Mouse (Mus musculus): Measurements from ENCODE around the gene Nos1ap. TPM values are rescaled to one million over a fixed set of nuclear protein-coding genes. Genes with fewer than 3 reads are reported as not detected.

The Nos1ap gene
- polyA plus RNA-seq, 1 experiment from 2014 or later: 6.8 TPM

GRCm38 (mm10) chr1:170549059-170549458 lies 40.6 kb downstream of the Nos1ap start:
- peak; percentile 70; the same call in 1 of the 2 replicates for ATAC-seq (ENCODE audit: low FRiP score, low TSS enrichment)
- 20% methylated on average over 9 of the region's 9 CpGs for WGBS
- Histone ChIP-seq H3K9me3 (ENCODE audit: control insufficient read depth, low read length) (no peaks in the 10 kb centered on the region), H3K4me2 (replicated peaks; ENCODE audit: low read depth) (peak overlapping the region; percentile 23; the same call in 1 of the 2 replicates), H3K4me1 (replicated peaks; ENCODE audit: control insufficient read depth, insufficient read depth) (no peaks in the 10 kb centered on the region), H3K4me3 (ENCODE audit: low read depth, low read length) (no peak overlapping the region), H3K27ac (replicated peaks) (no peak overlapping the region), H3K36me3 (ENCODE audit: control insufficient read depth, insufficient read depth, low read length) (no peaks in the 10 kb centered on the region), H3K27me3 (ENCODE audit: control insufficient read depth, insufficient read depth, low read length) (no peaks in the 10 kb centered on the region), H3K9ac (ENCODE audit: low read length) (peak overlapping the region; percentile 5; the same call in 1 of the 2 replicates)
- no peak for TF ChIP-seq CTCF (IDR thresholded peaks at IDR 0.05; ENCODE audit: low read depth)
- DNase-seq (ENCODE audit: low spot score): peak; percentile 55

GRCm38 (mm10) chr1:170548192-170548795 lies 41.4 kb downstream of the Nos1ap start:
- Histone ChIP-seq H3K27me3 (ENCODE audit: control insufficient read depth, insufficient read depth, low read length) (no peaks in the 10 kb centered on the region), H3K9me3 (ENCODE audit: control insufficient read depth, low read length) (no peaks in the 10 kb centered on the region), H3K27ac (replicated peaks) (no peak overlapping the region), H3K4me1 (replicated peaks; ENCODE audit: control insufficient read depth, insufficient read depth) (no peaks in the 10 kb centered on the region), H3K4me2 (replicated peaks; ENCODE audit: low read depth) (peak overlapping the region; percentile 23; the same call in 1 of the 2 replicates), H3K9ac (ENCODE audit: low read length) (no peak overlapping the region), H3K36me3 (ENCODE audit: control insufficient read depth, insufficient read depth, low read length) (no peaks in the 10 kb centered on the region), H3K4me3 (ENCODE audit: low read depth, low read length) (no peak overlapping the region)
- DNase-seq (ENCODE audit: low spot score) (peak; percentile 31), ATAC-seq (ENCODE audit: low FRiP score, low TSS enrichment) (peak; percentile 48; the same call in 1 of the 2 replicates)
- WGBS: 62% methylated on average over 14 of the region's 14 CpGs
- TF ChIP-seq EP300 (optimal IDR thresholded peaks at IDR 0.05) (no peak), CTCF (IDR thresholded peaks at IDR 0.05; ENCODE audit: low read depth) (no peak)

- ATAC-seq (ENCODE audit: low FRiP score, low TSS enrichment): no peak
- no peak for DNase-seq (ENCODE audit: low spot score)
- H3K36me3 ChIP-seq (ENCODE audit: control insufficient read depth, insufficient read depth, low read length): no peaks in the 10 kb centered on the region
- H3K4me1 ChIP-seq (replicated peaks; ENCODE audit: control insufficient read depth, insufficient read depth): no peaks in the 10 kb centered on the region
- H3K4me2 ChIP-seq (replicated peaks; ENCODE audit: low read depth): no peak overlapping the region
- H3K4me3 ChIP-seq (ENCODE audit: low read depth, low read length): no peak overlapping the region
- no peak overlapping the region for H3K27ac ChIP-seq (replicated peaks)
- H3K9ac ChIP-seq (ENCODE audit: low read length): no peak overlapping the region
- 85% methylated on average over 4 of the region's 4 CpGs for WGBS
- no peaks in the 10 kb centered on the region for H3K9me3 ChIP-seq (ENCODE audit: control insufficient read depth, low read length)
- H3K27me3 ChIP-seq (ENCODE audit: control insufficient read depth, insufficient read depth, low read length): no peaks in the 10 kb centered on the region
- TF ChIP-seq EP300 (optimal IDR thresholded peaks at IDR 0.05): no peak
- no peak for TF ChIP-seq CTCF (IDR thresholded peaks at IDR 0.05; ENCODE audit: low read depth)
Measured at GRCm38 (mm10) chr1:170546297-170546696, 43.4 kb downstream of the Nos1ap start.

GRCm38 (mm10) chr1:170545286-170545685 lies 44.4 kb downstream of the Nos1ap start:
- H3K9me3 ChIP-seq (ENCODE audit: control insufficient read depth, low read length): no peaks in the 10 kb centered on the region
- ATAC-seq (ENCODE audit: low FRiP score, low TSS enrichment): no peak
- no peak overlapping the region for H3K27ac ChIP-seq (replicated peaks)
- H3K4me2 ChIP-seq (replicated peaks; ENCODE audit: low read depth): no peak overlapping the region
- no peaks in the 10 kb centered on the region for H3K27me3 ChIP-seq (ENCODE audit: control insufficient read depth, insufficient read depth, low read length)
- H3K36me3 ChIP-seq (ENCODE audit: control insufficient read depth, insufficient read depth, low read length): no peaks in the 10 kb centered on the region
- no peak for TF ChIP-seq CTCF (IDR thresholded peaks at IDR 0.05; ENCODE audit: low read depth)
- no peak for TF ChIP-seq EP300 (optimal IDR thresholded peaks at IDR 0.05)
- no peak overlapping the region for H3K9ac ChIP-seq (ENCODE audit: low read length)
- H3K4me3 ChIP-seq (ENCODE audit: low read depth, low read length): no peak overlapping the region
- no peaks in the 10 kb centered on the region for H3K4me1 ChIP-seq (replicated peaks; ENCODE audit: control insufficient read depth, insufficient read depth)
- WGBS: 86% methylated on average over 6 of the region's 6 CpGs
- DNase-seq (ENCODE audit: low spot score): no peak

- H3K27ac ChIP-seq (replicated peaks): no peak overlapping the region
- no peaks in the 10 kb centered on the region for H3K36me3 ChIP-seq (ENCODE audit: control insufficient read depth, insufficient read depth, low read length)
- no peak for ATAC-seq (ENCODE audit: low FRiP score, low TSS enrichment)
- H3K9me3 ChIP-seq (ENCODE audit: control insufficient read depth, low read length): no peaks in the 10 kb centered on the region
- DNase-seq (ENCODE audit: low spot score): no peak
- H3K4me3 ChIP-seq (ENCODE audit: low read depth, low read length): no peak overlapping the region
- H3K4me1 ChIP-seq (replicated peaks; ENCODE audit: control insufficient read depth, insufficient read depth): 0 out of 2 replicates have a peak, but pooled peaks cover 2% of the 10 kb centered on the region
- no peaks in the 10 kb centered on the region for H3K27me3 ChIP-seq (ENCODE audit: control insufficient read depth, insufficient read depth, low read length)
- TF ChIP-seq CTCF (IDR thresholded peaks at IDR 0.05; ENCODE audit: low read depth) (no peak), EP300 (optimal IDR thresholded peaks at IDR 0.05) (no peak)
- H3K4me2 ChIP-seq (replicated peaks; ENCODE audit: low read depth): no peak overlapping the region
- 79% methylated on average over 3 of the region's 3 CpGs for WGBS
- no peak overlapping the region for H3K9ac ChIP-seq (ENCODE audit: low read length)
Measured at GRCm38 (mm10) chr1:170539507-170539906, 50.2 kb downstream of the Nos1ap start.

GRCm38 (mm10) chr1:170538481-170539061 lies 51.1 kb downstream of the Nos1ap start:
- no peak overlapping the region for H3K4me2 ChIP-seq (replicated peaks; ENCODE audit: low read depth)
- H3K4me1 ChIP-seq (replicated peaks; ENCODE audit: control insufficient read depth, insufficient read depth): 0 out of 2 replicates have a peak, but pooled peaks cover 2% of the 10 kb centered on the region
- H3K9me3 ChIP-seq (ENCODE audit: control insufficient read depth, low read length): no peaks in the 10 kb centered on the region
- no peak overlapping the region for H3K4me3 ChIP-seq (ENCODE audit: low read depth, low read length)
- no peak overlapping the region for H3K27ac ChIP-seq (replicated peaks)
- no peak for DNase-seq (ENCODE audit: low spot score)
- no peaks in the 10 kb centered on the region for H3K27me3 ChIP-seq (ENCODE audit: control insufficient read depth, insufficient read depth, low read length)
- ATAC-seq (ENCODE audit: low FRiP score, low TSS enrichment): no peak
- no peaks in the 10 kb centered on the region for H3K36me3 ChIP-seq (ENCODE audit: control insufficient read depth, insufficient read depth, low read length)
- WGBS: 73% methylated on average over 9 of the region's 9 CpGs
- no peak overlapping the region for H3K9ac ChIP-seq (ENCODE audit: low read length)
- no peak for TF ChIP-seq EP300 (optimal IDR thresholded peaks at IDR 0.05)
- TF ChIP-seq CTCF (IDR thresholded peaks at IDR 0.05; ENCODE audit: low read depth): no peak
